Mouse (Mus musculus) cerebellum, adult 2 months (tissue): ENCODE results near the gene Hes7.

ENCODE experiments used
- CTCF ChIP-seq: fragments of 200-500 bp; IDR thresholded peaks from 2 replicates; pipeline ENCODE4 v1.5.1; 2011; ENCODE audit warnings: low read depth, mild to moderate bottlenecking, control low read depth, low read length, moderate library complexity, borderline replicate concordance; ENCODE audit not compliant: insufficient read depth
- POLR2A ChIP-seq: fragments of 200-500 bp; IDR thresholded peaks from 2 replicates; pipeline ENCODE4 v1.6.1; 2011; ENCODE audit warnings: low read length, control low read depth, borderline replicate concordance; ENCODE audit not compliant: insufficient read depth

DNA sequence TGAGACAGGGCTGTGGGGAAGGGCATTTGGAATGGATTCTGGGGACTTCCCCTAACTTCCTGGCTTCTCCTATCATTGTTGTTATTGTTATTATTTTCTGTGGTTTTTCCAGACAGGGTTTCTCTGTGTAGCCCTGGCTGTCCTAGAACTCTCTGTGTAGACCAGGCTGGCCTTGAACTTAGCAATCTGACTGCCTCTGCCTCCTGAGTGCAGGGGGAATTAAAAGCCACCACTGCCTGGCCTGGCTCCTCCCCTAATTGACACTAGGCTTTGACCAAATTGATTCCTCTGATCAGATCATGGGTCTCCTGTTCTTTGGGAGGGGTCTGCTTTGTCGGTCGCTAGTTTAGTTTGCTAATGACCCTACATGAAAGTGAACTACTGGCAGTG, 6.5 kb downstream of the Hes7 start:
- no peak for TF ChIP-seq CTCF
- no peak for TF ChIP-seq POLR2A
